Mouse (Mus musculus) stomach, postnatal 0 days (tissue): ENCODE data around the gene Lzic. TPM values are rescaled to one million over a fixed set of nuclear protein-coding genes. Genes with fewer than 3 reads are reported as not detected.

Experiments
- ATAC-seq: fragments of 200-750 bp; cut with Nextera tagmentation; 2 replicates; pipeline ENCODE4 v1.8.0; 2017; ENCODE audit not compliant: low FRiP score, low TSS enrichment
- DNase-seq: peaks from one replicate; pipeline ENCODE4 v3.0.0-alpha.2; 2016; ENCODE audit warnings: low spot score
- H3K27ac ChIP-seq: fragments of 300-500 bp; sonication (generic); replicated peaks from 2 replicates; pipeline ENCODE4 v1.5.1; 2014; ENCODE audit warnings: mild to moderate bottlenecking, control low read depth
- H3K27me3 ChIP-seq: fragments of 300-500 bp; sonication (generic); 2 replicates; pipeline ENCODE4 v1.6.1; 2014; ENCODE audit warnings: low read length; ENCODE audit not compliant: control insufficient read depth, insufficient read depth
- H3K36me3 ChIP-seq: fragments of 300-500 bp; sonication (generic); 2 replicates; pipeline ENCODE4 v1.6.1; 2014; ENCODE audit warnings: low read length, mixed read lengths; ENCODE audit not compliant: control insufficient read depth, insufficient read depth
- H3K4me1 ChIP-seq: fragments of 300-500 bp; sonication (generic); replicated peaks from 2 replicates; pipeline ENCODE4 v1.6.1; 2014; ENCODE audit warnings: antibody characterized with exemption; ENCODE audit not compliant: control insufficient read depth, insufficient read depth
- H3K4me2 ChIP-seq: fragments of 300-500 bp; sonication (generic); replicated peaks from 2 replicates; pipeline ENCODE4 v1.6.1; 2014; ENCODE audit warnings: low read depth, mild to moderate bottlenecking, control low read depth, moderate library complexity
- H3K4me3 ChIP-seq: fragments of 300-500 bp; sonication (generic); 2 replicates; pipeline ENCODE4 v1.5.1; 2014; ENCODE audit warnings: low read depth, low read length, control low read depth
- H3K9ac ChIP-seq: fragments of 300-500 bp; sonication (generic); 2 replicates; pipeline ENCODE4 v1.6.1; 2014; ENCODE audit warnings: mild to moderate bottlenecking, low read length, control low read depth, mixed read lengths
- H3K9me3 ChIP-seq: fragments of 300-500 bp; sonication (generic); 2 replicates; pipeline ENCODE4 v1.6.1; 2016; ENCODE audit warnings: low read length; ENCODE audit not compliant: control insufficient read depth
- CTCF ChIP-seq: IDR thresholded peaks from 2 replicates; pipeline ENCODE4 v1.5.1; 2016; ENCODE audit warnings: antibody characterized with exemption, low read depth, mild to moderate bottlenecking, moderate library complexity
- EP300 ChIP-seq: optimal IDR thresholded peaks from 2 replicates; pipeline ENCODE3; 2016; ENCODE audit warnings: antibody characterized with exemption
- WGBS: fragments of 180-500 bp; shearing (Covaris S2); extraction: QIAGEN DNeasy Blood & Tissue Kit; methylation state at CpG from one replicate; pipeline ENCODE4 v1.1.7; 2014; 5-methylcytosine and 5-hydroxymethylcytosine counted together
- polyA plus RNA-seq: library from polyadenylated mRNA; unstranded; fragments of >200 nt; fragmentation: Nextera tagmentation; extraction: Ambion mirVana; gene quantifications from 2 replicates; pipeline ENCODE4 v1.2.1, GENCODE M21; 2015

Gene Lzic
- polyA plus RNA-seq, 1 experiment from 2014 or later = 22.5 TPM

DNA sequence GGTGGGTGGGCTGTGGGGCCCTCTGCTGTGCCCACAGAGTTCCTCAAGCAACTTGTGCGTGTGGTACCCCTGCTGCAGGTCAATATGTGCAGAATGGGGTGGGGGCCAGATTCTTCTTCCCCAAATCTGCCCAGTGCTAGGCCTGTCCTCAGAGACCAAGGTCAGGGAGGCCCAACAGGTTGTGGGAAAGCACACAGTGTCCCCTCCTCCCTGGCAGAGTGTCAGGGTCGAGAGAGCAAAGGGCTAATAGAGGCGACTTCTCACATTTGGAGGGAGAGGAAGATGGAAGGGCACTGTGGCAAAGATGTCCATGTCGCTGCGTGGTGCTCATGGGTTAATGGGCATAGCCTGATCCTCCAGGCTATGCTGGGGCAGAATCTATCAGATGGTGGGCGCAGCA lies 40.8 kb downstream of the Lzic start:
- ATAC-seq = no peak
- no peak overlapping the region for H3K9ac ChIP-seq
- no peaks in the 10 kb centered on the region for H3K36me3 ChIP-seq
- no peaks in the 10 kb centered on the region for H3K27me3 ChIP-seq
- no peak overlapping the region for H3K4me2 ChIP-seq
- WGBS = 67% methylated on average over 6 of the region's 6 CpGs
- TF ChIP-seq EP300 = no peak
- no peak for TF ChIP-seq CTCF
- no peak for DNase-seq
- H3K4me3 ChIP-seq = no peak overlapping the region
- H3K27ac ChIP-seq = peak overlapping the region; percentile 24; the same call in 1 of the 2 replicates
- H3K4me1 ChIP-seq = 0 out of 2 replicates have a peak, but pooled peaks cover 3% of the 10 kb centered on the region
- no peaks in the 10 kb centered on the region for H3K9me3 ChIP-seq

DNA sequence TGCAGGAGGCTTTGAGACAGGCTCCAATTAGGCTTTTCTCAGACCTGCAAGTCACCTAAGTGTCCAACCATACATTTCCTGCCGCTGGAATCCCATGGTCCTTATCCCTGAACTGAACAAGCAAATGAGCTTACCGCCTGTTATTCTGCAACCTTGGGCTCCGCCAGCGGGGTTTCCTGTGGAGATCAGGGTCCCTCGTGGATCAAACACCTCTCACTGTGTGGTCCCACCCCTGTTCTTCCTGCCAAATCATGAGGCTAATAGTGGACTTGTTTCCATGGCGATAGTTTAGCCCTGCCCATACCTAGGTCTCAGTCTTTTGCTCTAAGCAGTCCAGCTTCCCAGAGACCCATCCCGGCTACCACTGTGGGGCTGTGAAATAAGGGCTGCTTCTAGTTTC lies 41.3 kb downstream of the Lzic start:
- Histone ChIP-seq H3K9me3 (no peaks in the 10 kb centered on the region), H3K4me2 (no peak overlapping the region), H3K27me3 (no peaks in the 10 kb centered on the region), H3K4me3 (no peak overlapping the region), H3K27ac (no peak overlapping the region), H3K36me3 (no peaks in the 10 kb centered on the region), H3K4me1 (0 out of 2 replicates have a peak, but pooled peaks cover 3% of the 10 kb centered on the region), H3K9ac (no peak overlapping the region)
- 45% methylated on average over 7 of the region's 7 CpGs for WGBS
- TF ChIP-seq EP300 = no peak
- no peak for TF ChIP-seq CTCF
- no peak for DNase-seq
- ATAC-seq = peak; percentile 41; the same call in 1 of the 2 replicates

DNA sequence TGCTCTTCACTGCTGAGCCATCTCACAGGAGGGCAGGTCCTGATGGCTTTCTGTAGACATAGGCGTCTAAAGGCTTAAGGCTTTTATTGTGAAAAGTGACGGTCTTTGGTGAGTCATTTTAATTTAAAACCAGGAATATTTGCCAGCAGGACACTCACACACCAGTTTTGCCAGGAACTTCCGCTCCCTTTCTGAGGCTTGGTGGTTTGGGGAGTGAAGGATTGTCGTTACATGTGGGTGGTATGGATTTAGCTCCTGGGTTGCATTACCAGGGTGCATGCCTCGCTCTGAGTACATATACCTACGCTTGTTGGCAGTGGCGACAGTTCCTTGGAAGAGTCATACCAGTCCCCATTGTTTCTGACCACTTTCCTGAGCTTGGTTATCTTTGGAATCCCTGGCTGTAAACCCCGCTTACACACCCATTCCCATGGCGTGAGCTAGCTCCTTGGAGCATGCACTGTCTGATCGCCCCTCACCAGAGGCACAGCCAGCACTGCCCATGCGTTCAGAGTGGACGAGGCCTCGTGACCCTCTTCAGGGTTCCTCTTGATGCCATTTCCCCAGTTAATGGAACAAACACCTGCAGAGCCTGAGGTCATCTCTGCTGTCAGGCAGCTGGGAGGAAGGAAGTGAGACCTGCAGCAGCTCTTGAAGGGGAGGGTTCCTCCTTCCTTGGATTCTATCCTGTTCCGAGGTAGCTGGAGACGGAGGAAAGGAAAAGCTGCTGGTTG lies 42.8 kb downstream of the Lzic start:
- no peak for DNase-seq
- Histone ChIP-seq H3K36me3 (no peaks in the 10 kb centered on the region), H3K27ac (0 out of 2 replicates have a peak overlapping the region, but pooled peaks have one; percentile 40), H3K27me3 (no peaks in the 10 kb centered on the region), H3K4me2 (no peak overlapping the region), H3K9me3 (no peaks in the 10 kb centered on the region), H3K9ac (no peak overlapping the region), H3K4me3 (no peak overlapping the region), H3K4me1 (0 out of 2 replicates have a peak, but pooled peaks cover 3% of the 10 kb centered on the region)
- 61% methylated on average over 15 of the region's 15 CpGs for WGBS
- TF ChIP-seq CTCF (no peak), EP300 (no peak)
- ATAC-seq = no peak

DNA sequence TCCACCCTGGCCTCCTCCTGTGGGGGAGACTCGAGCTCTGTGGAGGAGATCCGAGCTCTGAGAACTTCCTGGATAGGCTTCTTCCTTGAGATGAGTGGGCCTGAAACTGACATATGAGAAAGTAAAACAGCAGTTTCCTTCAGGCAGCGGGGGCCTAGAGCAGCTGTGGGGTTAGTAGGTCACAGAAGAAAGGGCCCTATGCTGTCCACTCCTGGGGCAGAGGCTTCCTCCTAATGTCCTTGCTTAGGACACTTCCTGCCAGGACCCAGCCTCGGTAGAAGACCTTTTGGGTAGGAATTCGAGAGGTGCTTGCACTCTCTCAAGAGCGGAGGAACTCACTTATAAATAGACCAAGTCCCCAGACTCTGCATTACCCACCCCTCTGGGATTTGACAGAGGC lies 44.7 kb downstream of the Lzic start:
- DNase-seq (no peak), ATAC-seq (no peak)
- H3K27me3 ChIP-seq = no peaks in the 10 kb centered on the region
- no peak overlapping the region for H3K4me3 ChIP-seq
- TF ChIP-seq EP300 (no peak), CTCF (no peak)
- H3K4me1 ChIP-seq = 0 out of 2 replicates have a peak, but pooled peaks cover 3% of the 10 kb centered on the region
- H3K9me3 ChIP-seq = no peaks in the 10 kb centered on the region
- H3K27ac ChIP-seq = no peak overlapping the region
- H3K9ac ChIP-seq = no peak overlapping the region
- WGBS = 71% methylated on average over 6 of the region's 6 CpGs
- no peaks in the 10 kb centered on the region for H3K36me3 ChIP-seq
- H3K4me2 ChIP-seq = no peak overlapping the region

DNA sequence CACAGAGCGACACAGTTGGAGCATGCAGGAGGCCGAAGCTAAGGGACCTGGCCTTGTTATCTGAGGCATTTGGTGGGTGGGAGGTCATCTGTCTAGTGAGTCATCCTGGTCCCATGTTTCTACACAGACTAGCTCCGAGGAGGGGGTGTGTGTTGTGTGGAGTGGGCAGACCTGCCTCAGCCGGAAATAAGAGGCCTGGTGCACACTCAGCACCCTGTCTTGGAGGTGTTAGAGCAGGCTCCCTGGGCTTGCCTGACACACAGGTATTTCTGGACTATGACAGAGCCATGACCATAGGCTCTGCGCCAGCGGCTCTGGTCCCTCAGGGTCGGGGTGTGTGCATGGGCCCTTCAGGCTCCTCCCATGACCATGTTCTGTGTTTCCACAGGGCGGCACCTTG lies 54.4 kb downstream of the Lzic start:
- peak; percentile 80 for DNase-seq
- H3K27me3 ChIP-seq = no peaks in the 10 kb centered on the region
- no peak overlapping the region; the same call in 1 of the 2 replicates for H3K9ac ChIP-seq
- no peak overlapping the region for H3K4me2 ChIP-seq
- no peaks in the 10 kb centered on the region for H3K9me3 ChIP-seq
- H3K4me1 ChIP-seq = no peaks in the 10 kb centered on the region
- TF ChIP-seq CTCF (0 out of 2 replicates have a peak, but pooled peaks have one; percentile 7), EP300 (no peak)
- H3K36me3 ChIP-seq = no peaks in the 10 kb centered on the region
- WGBS = 53% methylated on average over 8 of the region's 8 CpGs
- peak overlapping the region; percentile 40; the same call in 1 of the 2 replicates for H3K27ac ChIP-seq
- H3K4me3 ChIP-seq = no peak overlapping the region
- peak; percentile 93 for ATAC-seq

DNA sequence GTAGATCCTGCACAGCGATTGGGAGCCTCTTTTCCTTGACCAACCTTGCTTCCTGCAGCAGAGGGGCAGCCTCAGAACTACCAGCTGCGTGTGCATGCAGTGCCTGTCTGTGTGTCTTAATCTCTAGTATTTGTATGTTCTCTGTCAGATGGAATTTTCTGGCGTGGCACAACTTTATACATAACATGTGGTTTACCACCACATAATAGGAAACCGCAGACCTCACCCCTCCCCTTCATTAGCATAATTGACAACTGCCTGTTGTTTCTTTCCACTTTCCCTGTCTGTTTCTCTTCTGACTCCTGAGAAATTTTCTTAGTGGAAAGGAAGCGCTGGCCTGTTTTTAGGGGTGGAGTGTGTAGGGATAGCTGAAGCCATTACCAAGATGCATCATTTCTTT lies 56.9 kb downstream of the Lzic start:
- no peak overlapping the region for H3K4me3 ChIP-seq
- no peak overlapping the region for H3K27ac ChIP-seq
- H3K36me3 ChIP-seq = peaks cover 5% of the 10 kb centered on the region; the same call in 1 of the 2 replicates
- no peak for ATAC-seq
- H3K4me1 ChIP-seq = no peaks in the 10 kb centered on the region
- TF ChIP-seq CTCF = no peak
- no peaks in the 10 kb centered on the region for H3K9me3 ChIP-seq
- DNase-seq = no peak
- H3K9ac ChIP-seq = no peak overlapping the region
- H3K27me3 ChIP-seq = no peaks in the 10 kb centered on the region
- 63% methylated on average over 5 of the region's 5 CpGs for WGBS
- H3K4me2 ChIP-seq = no peak overlapping the region
